In genomic region chr16:21318009-21318639, GRCm38 (mm10) we compare ENCODE assay signal across 13 mouse cellular contexts.
A peak's percentile ranks its signal among the peaks of the same experiment; 100 is the strongest.
DNase-seq lines count a peak whose midpoint lies in the region; ATAC-seq and TF ChIP-seq lines count a peak whose summit lies in the region.
"Had no signal": no experiment of that assay in that cellular context is flagged by ENCODE, and none has a peak within 500 bp of the region (broad histone marks: within the 10 kb centered on the region; RNA-seq: fewer than 3 reads in every experiment).

No protein-coding gene starts in this region.

- DNase-seq in hindbrain, postnatal 0 days (ENCODE audit: low spot score) = no peak
- DNase-seq in heart, postnatal 0 days (ENCODE audit: low spot score) = peak; percentile 34
- no peak for DNase-seq in kidney, postnatal 36 days
- DNase-seq in left cerebral cortex, adult 18-20 months (ENCODE audit: low spot score in 2 of 2) = no peak
- DNase-seq: cerebellum, adult 9-10 months; kidney, adult 8-10 months; thymus, postnatal 4 days had no signal

- no peak overlapping the region for H3K4me2 ChIP-seq in hindbrain, postnatal 0 days (ENCODE audit: low read depth, low read length)
- no peak overlapping the region for H3K4me2 ChIP-seq in hindbrain, embryonic 16.5 days (ENCODE audit: low read length)
- H3K4me2 ChIP-seq in embryonic facial prominence, embryonic 12.5 days (replicated peaks) = no peak overlapping the region
- no peak overlapping the region for H3K4me2 ChIP-seq in heart, postnatal 0 days (ENCODE audit: low read depth, low read length)
- H3K4me2 ChIP-seq in stomach, embryonic 15.5 days = no peak overlapping the region
- H3K4me2 ChIP-seq: hindbrain, embryonic 14.5 days; midbrain, embryonic 12.5 days had no signal

- TF ChIP-seq CTCF in hindbrain, postnatal 0 days (IDR thresholded peaks at IDR 0.05; ENCODE audit: low read depth) = no peak
- no peak for TF ChIP-seq CTCF in heart, postnatal 0 days (IDR thresholded peaks at IDR 0.05; ENCODE audit: low read depth)

- no peak for TF ChIP-seq EP300 in heart, postnatal 0 days (IDR thresholded peaks at IDR 0.05; ENCODE audit: low read depth)

- no peaks in the 10 kb centered on the region for H3K36me3 ChIP-seq in hindbrain, postnatal 0 days (ENCODE audit: insufficient read depth, low read length)
- H3K36me3 ChIP-seq in hindbrain, embryonic 16.5 days (ENCODE audit: control insufficient read depth, insufficient read depth, low read length) = no peaks in the 10 kb centered on the region
- no peaks in the 10 kb centered on the region for H3K36me3 ChIP-seq in embryonic facial prominence, embryonic 12.5 days
- no peaks in the 10 kb centered on the region for H3K36me3 ChIP-seq in heart, postnatal 0 days (replicated peaks; ENCODE audit: control insufficient read depth, insufficient read depth, low read length)
- no peaks in the 10 kb centered on the region for H3K36me3 ChIP-seq in stomach, embryonic 15.5 days
- H3K36me3 ChIP-seq: midbrain, embryonic 12.5 days had no signal

- H3K9me3 ChIP-seq in hindbrain, postnatal 0 days (ENCODE audit: low read length) = no peaks in the 10 kb centered on the region
- H3K9me3 ChIP-seq in hindbrain, embryonic 16.5 days (ENCODE audit: control insufficient read depth, low read length) = no peaks in the 10 kb centered on the region
- H3K9me3 ChIP-seq in embryonic facial prominence, embryonic 12.5 days = no peaks in the 10 kb centered on the region
- H3K9me3 ChIP-seq in heart, postnatal 0 days (replicated peaks; ENCODE audit: control insufficient read depth, low read length) = no peaks in the 10 kb centered on the region
- H3K9me3 ChIP-seq in stomach, embryonic 15.5 days = no peaks in the 10 kb centered on the region
- H3K9me3 ChIP-seq: midbrain, embryonic 12.5 days had no signal

- WGBS in hindbrain, postnatal 0 days = 61% methylated on average over 7 of the region's 7 CpGs
- 78% methylated on average over 7 of the region's 7 CpGs for WGBS in hindbrain, embryonic 16.5 days
- 65% methylated on average over 7 of the region's 7 CpGs for WGBS in embryonic facial prominence, embryonic 12.5 days
- WGBS in heart, postnatal 0 days = 45% methylated on average over 7 of the region's 7 CpGs
- 72% methylated on average over 7 of the region's 7 CpGs for WGBS in stomach, embryonic 15.5 days

- peaks cover 12% of the 10 kb centered on the region for H3K4me1 ChIP-seq in hindbrain, postnatal 0 days (ENCODE audit: insufficient read depth, low read length)
- peaks cover 4% of the 10 kb centered on the region for H3K4me1 ChIP-seq in hindbrain, embryonic 16.5 days (ENCODE audit: control insufficient read depth, insufficient read depth, low read depth, low read length)
- H3K4me1 ChIP-seq in embryonic facial prominence, embryonic 12.5 days = peaks cover 37% of the 10 kb centered on the region
- peaks cover 32% of the 10 kb centered on the region for H3K4me1 ChIP-seq in heart, postnatal 0 days (ENCODE audit: control insufficient read depth, insufficient read depth)
- peaks cover 35% of the 10 kb centered on the region for H3K4me1 ChIP-seq in stomach, embryonic 15.5 days

- H3K27ac ChIP-seq in hindbrain, postnatal 0 days = peak overlapping the region; percentile 36
- H3K27ac ChIP-seq in hindbrain, embryonic 16.5 days (ENCODE audit: low read depth, low read length) = no peak overlapping the region
- H3K27ac ChIP-seq in embryonic facial prominence, embryonic 12.5 days = peak overlapping the region; percentile 4; the same call in 1 of the 2 replicates
- H3K27ac ChIP-seq in heart, postnatal 0 days (ENCODE audit: low read depth) = peak overlapping the region; percentile 37; the same call in 1 of the 2 replicates
- 0 out of 2 replicates have a peak overlapping the region, but pooled peaks have one; percentile 26 for H3K27ac ChIP-seq in stomach, embryonic 15.5 days
- H3K27ac ChIP-seq: hindbrain, embryonic 14.5 days; liver, embryonic 14.5 days; midbrain, embryonic 12.5 days had no signal

- H3K9ac ChIP-seq in hindbrain, postnatal 0 days (replicated peaks; ENCODE audit: low read length) = no peak overlapping the region
- no peak overlapping the region for H3K9ac ChIP-seq in hindbrain, embryonic 16.5 days (ENCODE audit: low read depth, low read length)
- no peak overlapping the region for H3K9ac ChIP-seq in embryonic facial prominence, embryonic 12.5 days
- no peak overlapping the region for H3K9ac ChIP-seq in heart, postnatal 0 days (replicated peaks; ENCODE audit: low read depth, low read length)
- no peak overlapping the region for H3K9ac ChIP-seq in stomach, embryonic 15.5 days
- H3K9ac ChIP-seq: hindbrain, embryonic 14.5 days; liver, embryonic 14.5 days; midbrain, embryonic 12.5 days had no signal

- ATAC-seq in hindbrain, postnatal 0 days = no peak
- no peak for ATAC-seq in hindbrain, embryonic 16.5 days
- no peak for ATAC-seq in embryonic facial prominence, embryonic 12.5 days (ENCODE audit: insufficient number of reproducible peaks, insufficient read depth, low FRiP score, low TSS enrichment)
- no peak for ATAC-seq in heart, postnatal 0 days (ENCODE audit: insufficient read depth, low read depth)
- ATAC-seq in stomach, embryonic 15.5 days (ENCODE audit: insufficient read depth, low FRiP score, low read depth) = no peak

- H3K27me3 ChIP-seq in hindbrain, postnatal 0 days (ENCODE audit: insufficient read depth, low read length) = no peaks in the 10 kb centered on the region
- no peaks in the 10 kb centered on the region for H3K27me3 ChIP-seq in hindbrain, embryonic 16.5 days (replicated peaks; ENCODE audit: control insufficient read depth, insufficient read depth, low read length)
- H3K27me3 ChIP-seq in embryonic facial prominence, embryonic 12.5 days = no peaks in the 10 kb centered on the region
- H3K27me3 ChIP-seq in heart, postnatal 0 days (ENCODE audit: control insufficient read depth, insufficient read depth, low read length) = no peaks in the 10 kb centered on the region
- no peaks in the 10 kb centered on the region for H3K27me3 ChIP-seq in stomach, embryonic 15.5 days (replicated peaks)

- H3K4me3 ChIP-seq in hindbrain, postnatal 0 days (ENCODE audit: low read length) = no peak overlapping the region
- no peak overlapping the region for H3K4me3 ChIP-seq in hindbrain, embryonic 16.5 days (ENCODE audit: low read length)
- H3K4me3 ChIP-seq in embryonic facial prominence, embryonic 12.5 days = no peak overlapping the region
- no peak overlapping the region for H3K4me3 ChIP-seq in heart, postnatal 0 days (ENCODE audit: low read depth, low read length)
- H3K4me3 ChIP-seq in stomach, embryonic 15.5 days (replicated peaks) = no peak overlapping the region
- H3K4me3 ChIP-seq: midbrain, embryonic 12.5 days had no signal
